Comparison of ENCODE assay signal across 11 mouse cellular contexts in genomic region chr6:51636019-51636568, GRCm38 (mm10).
DNase-seq lines count a peak whose midpoint lies in the region; ATAC-seq and TF ChIP-seq lines count a peak whose summit lies in the region.
"Had no signal": no experiment of that assay in that cellular context is flagged by ENCODE, and none has a peak within 500 bp of the region (broad histone marks: within the 10 kb centered on the region; RNA-seq: fewer than 3 reads in every experiment).

No protein-coding gene starts in this region.

- TF ChIP-seq EP300 in MEL (IDR thresholded peaks at IDR 0.05; ENCODE audit: low read depth in 1 of 2, low read length in 2 of 2) = peak; percentile 42 to 46; a peak in 2 of 4 replicates

- WGBS in hindbrain, embryonic 13.5 days = 69% methylated on average over 11 of the region's 11 CpGs
- WGBS in hindbrain, embryonic 12.5 days = 75% methylated on average over 11 of the region's 11 CpGs
- 12% methylated on average over 11 of the region's 11 CpGs for WGBS in liver, embryonic 13.5 days (ENCODE audit: insufficient replicate concordance)

- ATAC-seq in hindbrain, embryonic 13.5 days (ENCODE audit: low FRiP score) = no peak
- no peak for ATAC-seq in hindbrain, embryonic 12.5 days (ENCODE audit: low FRiP score)
- no peak for ATAC-seq in liver, embryonic 13.5 days (ENCODE audit: low read depth)
- peak; percentile 36; the same call in 1 of the 2 replicates for ATAC-seq in megakaryocyte-erythroid progenitor cell, adult 5-6 weeks (replicated peaks; ENCODE audit: low FRiP score, low TSS enrichment, poor library complexity, severe bottlenecking)
- ATAC-seq: forebrain, embryonic 16.5 days had no signal

- no peak for TF ChIP-seq RAD21 in MEL (IDR thresholded peaks at IDR 0.05; ENCODE audit: low read depth, low read length)

- H3K4me2 ChIP-seq in hindbrain, embryonic 13.5 days = no peak overlapping the region
- no peak overlapping the region for H3K4me2 ChIP-seq in hindbrain, embryonic 12.5 days (replicated peaks)
- H3K4me2 ChIP-seq in liver, embryonic 13.5 days = peak overlapping the region; percentile 15
- H3K4me2 ChIP-seq: hindbrain, embryonic 15.5 days had no signal

- H3K4me3 ChIP-seq in hindbrain, embryonic 13.5 days = no peak overlapping the region
- no peak overlapping the region for H3K4me3 ChIP-seq in hindbrain, embryonic 12.5 days
- 0 out of 4 replicates have a peak overlapping the region, but pooled peaks of 1 of the 2 experiments have one; percentile 0 for H3K4me3 ChIP-seq in MEL (ENCODE audit: control insufficient read depth in 1 of 2, insufficient read depth in 1 of 2, low read depth in 2 of 2, low read length in 2 of 2)
- no peak overlapping the region for H3K4me3 ChIP-seq in liver, embryonic 13.5 days (replicated peaks)
- H3K4me3 ChIP-seq: hindbrain, embryonic 15.5 days; left cerebral cortex, adult 2 months had no signal

- no peak overlapping the region for H3K9ac ChIP-seq in hindbrain, embryonic 13.5 days
- H3K9ac ChIP-seq in hindbrain, embryonic 12.5 days = no peak overlapping the region
- no peak overlapping the region for H3K9ac ChIP-seq in MEL (ENCODE audit: control insufficient read depth, low read depth, low read length, poor library complexity, severe bottlenecking)
- H3K9ac ChIP-seq in liver, embryonic 13.5 days = no peak overlapping the region
- H3K9ac ChIP-seq: hindbrain, embryonic 15.5 days had no signal

- no peaks in the 10 kb centered on the region for H3K27me3 ChIP-seq in hindbrain, embryonic 13.5 days
- no peaks in the 10 kb centered on the region for H3K27me3 ChIP-seq in hindbrain, embryonic 12.5 days
- H3K27me3 ChIP-seq in MEL (ENCODE audit: control insufficient read depth in 1 of 2, insufficient read depth in 2 of 2, low read length in 2 of 2) = no peaks in the 10 kb centered on the region
- peaks cover 8% of the 10 kb centered on the region; the same call in 1 of the 2 replicates for H3K27me3 ChIP-seq in liver, embryonic 13.5 days
- H3K27me3 ChIP-seq: hindbrain, embryonic 15.5 days had no signal

- DNase-seq in MEL (ENCODE audit: low read depth, low spot score) = peak; percentile 69
- no peak for DNase-seq in liver, embryonic 13.5 days
- DNase-seq in embryo, embryonic 9.5 days (ENCODE audit: extremely low spot score) = no peak
- no peak for DNase-seq in layer of hippocampus, postnatal 14 days (ENCODE audit: low spot score in 2 of 2)
- DNase-seq in urinary bladder, postnatal 4 days (ENCODE audit: low spot score in 2 of 2) = no peak

- no peak for TF ChIP-seq POLR2A in MEL (IDR thresholded peaks at IDR 0.05; ENCODE audit: control insufficient read depth in 1 of 2, insufficient read depth in 1 of 2, low read depth in 1 of 2, low read length in 2 of 2, poor library complexity in 1 of 2)

- no peaks in the 10 kb centered on the region for H3K36me3 ChIP-seq in hindbrain, embryonic 13.5 days
- no peaks in the 10 kb centered on the region for H3K36me3 ChIP-seq in hindbrain, embryonic 12.5 days
- peaks cover 0 to 2% of the 10 kb centered on the region in 2 experiments; a peak in 1 of 4 replicates for H3K36me3 ChIP-seq in MEL (ENCODE audit: control insufficient read depth in 1 of 2, insufficient read depth in 2 of 2, low read length in 2 of 2)
- no peaks in the 10 kb centered on the region for H3K36me3 ChIP-seq in liver, embryonic 13.5 days
- H3K36me3 ChIP-seq: hindbrain, embryonic 15.5 days had no signal

- no peaks in the 10 kb centered on the region for H3K9me3 ChIP-seq in hindbrain, embryonic 13.5 days
- H3K9me3 ChIP-seq in hindbrain, embryonic 12.5 days (replicated peaks) = no peaks in the 10 kb centered on the region
- H3K9me3 ChIP-seq in MEL (replicated peaks; ENCODE audit: insufficient read depth, low read length) = no peaks in the 10 kb centered on the region
- H3K9me3 ChIP-seq in liver, embryonic 13.5 days (replicated peaks) = no peaks in the 10 kb centered on the region
- H3K9me3 ChIP-seq: hindbrain, embryonic 15.5 days had no signal

- H3K4me1 ChIP-seq in hindbrain, embryonic 13.5 days (replicated peaks) = peaks cover 23% of the 10 kb centered on the region
- peaks cover 8% of the 10 kb centered on the region; the same call in 1 of the 2 replicates for H3K4me1 ChIP-seq in hindbrain, embryonic 12.5 days
- peaks cover 0 to 8% of the 10 kb centered on the region in 2 experiments; a peak in 2 of 4 replicates for H3K4me1 ChIP-seq in MEL (ENCODE audit: control insufficient read depth in 1 of 2, insufficient read depth in 2 of 2, low read length in 2 of 2)
- peaks cover 52% of the 10 kb centered on the region for H3K4me1 ChIP-seq in liver, embryonic 13.5 days (replicated peaks)

- TF ChIP-seq CTCF in MEL (IDR thresholded peaks at IDR 0.05 in 2 of 3, conservative IDR thresholded peaks at IDR 0.05 in 1 of 3; ENCODE audit: control insufficient read depth in 1 of 3, insufficient read depth in 1 of 3, low read depth in 2 of 3, low read length in 3 of 3, poor library complexity in 1 of 3, severe bottlenecking in 1 of 3) = no peak

- peak overlapping the region; percentile 36 for H3K27ac ChIP-seq in hindbrain, embryonic 13.5 days
- no peak overlapping the region for H3K27ac ChIP-seq in hindbrain, embryonic 12.5 days
- no peak overlapping the region for H3K27ac ChIP-seq in MEL (ENCODE audit: control insufficient read depth, low read depth, low read length)
- no peak overlapping the region for H3K27ac ChIP-seq in liver, embryonic 13.5 days
- H3K27ac ChIP-seq: hindbrain, embryonic 15.5 days; left cerebral cortex, adult 2 months had no signal

- no peaks in the 10 kb centered on the region for H3K79me2 ChIP-seq in MEL (ENCODE audit: control insufficient read depth, insufficient read depth, low read length, poor library complexity)

TF ChIP-seq in MEL, 35 proteins besides CTCF, POLR2A, EP300 and RAD21:
- no peak for TF ChIP-seq E2F4 (IDR thresholded peaks at IDR 0.05; ENCODE audit: borderline replicate concordance, low read depth, low read length)
- TF ChIP-seq TAL1 (IDR thresholded peaks at IDR 0.05; ENCODE audit: low read length) = peak; percentile 45
- no peak for TF ChIP-seq NELFE (IDR thresholded peaks at IDR 0.05; ENCODE audit: low read depth, low read length)
- peak; percentile 62; the same call in 1 of the 2 replicates for TF ChIP-seq GATA1 (IDR thresholded peaks at IDR 0.05; ENCODE audit: low read depth, low read length)
- TF ChIP-seq UBTF (IDR thresholded peaks at IDR 0.05; ENCODE audit: borderline replicate concordance, insufficient read depth, low read depth, low read length) = no peak
- TF ChIP-seq ZNF384 (IDR thresholded peaks at IDR 0.05; ENCODE audit: low read depth, low read length) = no peak
- no peak for TF ChIP-seq MYB (IDR thresholded peaks at IDR 0.05; ENCODE audit: low read depth, low read length)
- TF ChIP-seq MAZ (IDR thresholded peaks at IDR 0.05; ENCODE audit: low read depth, low read length) = no peak
- TF ChIP-seq USF2 (IDR thresholded peaks at IDR 0.05; ENCODE audit: borderline replicate concordance in 1 of 2, insufficient read depth in 1 of 2, low read depth in 1 of 2, low read length in 2 of 2) = no peak
- TF ChIP-seq MAFK (IDR thresholded peaks at IDR 0.05; ENCODE audit: borderline replicate concordance, low read depth, low read length) = no peak
